Mouse (Mus musculus): ENCODE data around the gene Olfr1183. TPM values are rescaled to one million over a fixed set of nuclear protein-coding genes. Genes with fewer than 3 reads are reported as not detected.

Olfr1183 gene
- polyA plus RNA-seq, 1 experiment from 2014 or later = not detected

Other genes with a start within 250 kb of the Olfr1183 start
- gene Olfr1170, start 226.5 kb upstream of the Olfr1183 start, polyA plus RNA-seq (2014; fragmentation: Nextera tagmentation; extraction: Ambion mirVana) = not detected in 2 replicates
- gene Olfr1173, start 175.0 kb upstream of the Olfr1183 start, polyA plus RNA-seq (2014; fragmentation: Nextera tagmentation; extraction: Ambion mirVana) = not detected in 2 replicates
- not detected in 2 replicates for gene Olfr1174-ps, start 139.7 kb upstream of the Olfr1183 start, polyA plus RNA-seq (2014; fragmentation: Nextera tagmentation; extraction: Ambion mirVana)
- gene Olfr1175-ps, start 127.7 kb upstream of the Olfr1183 start, polyA plus RNA-seq (2014; fragmentation: Nextera tagmentation; extraction: Ambion mirVana) = not detected in 2 replicates
- not detected in 2 replicates for gene Olfr1176, start 118.1 kb upstream of the Olfr1183 start, polyA plus RNA-seq (2014; fragmentation: Nextera tagmentation; extraction: Ambion mirVana)
- not detected in 2 replicates for gene Olfr1177-ps, start 108.4 kb upstream of the Olfr1183 start, polyA plus RNA-seq (2014; fragmentation: Nextera tagmentation; extraction: Ambion mirVana)
- gene Olfr1178, start 67.8 kb upstream of the Olfr1183 start, polyA plus RNA-seq (2014; fragmentation: Nextera tagmentation; extraction: Ambion mirVana) = not detected in 2 replicates
- gene Olfr1179, start 48.4 kb upstream of the Olfr1183 start, polyA plus RNA-seq (2014; fragmentation: Nextera tagmentation; extraction: Ambion mirVana) = not detected in 2 replicates
- gene Olfr1180, start 35.7 kb upstream of the Olfr1183 start, polyA plus RNA-seq (2014; fragmentation: Nextera tagmentation; extraction: Ambion mirVana) = not detected in 2 replicates
- gene Olfr1181, start 28.7 kb upstream of the Olfr1183 start, polyA plus RNA-seq (2014; fragmentation: Nextera tagmentation; extraction: Ambion mirVana) = not detected in 2 replicates
- gene Gm13757, start 5.7 kb upstream of the Olfr1183 start, polyA plus RNA-seq (2014; fragmentation: Nextera tagmentation; extraction: Ambion mirVana) = not detected in 2 replicates
- not detected in 2 replicates for gene Olfr1184, start 28.7 kb downstream of the Olfr1183 start, polyA plus RNA-seq (2014; fragmentation: Nextera tagmentation; extraction: Ambion mirVana)
- not detected in 2 replicates for gene Olfr1185-ps1, start 38.5 kb downstream of the Olfr1183 start, polyA plus RNA-seq (2014; fragmentation: Nextera tagmentation; extraction: Ambion mirVana)
- gene Olfr1186, start 63.7 kb downstream of the Olfr1183 start, polyA plus RNA-seq (2014; fragmentation: Nextera tagmentation; extraction: Ambion mirVana) = not detected in 2 replicates
- not detected in 2 replicates for gene Olfr1188, start 102.1 kb downstream of the Olfr1183 start, polyA plus RNA-seq (2014; fragmentation: Nextera tagmentation; extraction: Ambion mirVana)
- not detected in 2 replicates for gene Olfr1189, start 131.6 kb downstream of the Olfr1183 start, polyA plus RNA-seq (2014; fragmentation: Nextera tagmentation; extraction: Ambion mirVana)
- gene Olfr1191-ps1, start 185.7 kb downstream of the Olfr1183 start, polyA plus RNA-seq (2014; fragmentation: Nextera tagmentation; extraction: Ambion mirVana) = not detected in 2 replicates
- gene Olfr1192-ps1, start 193.6 kb downstream of the Olfr1183 start, polyA plus RNA-seq (2014; fragmentation: Nextera tagmentation; extraction: Ambion mirVana) = not detected in 2 replicates
- gene Olfr1193, start 220.8 kb downstream of the Olfr1183 start, polyA plus RNA-seq (2014; fragmentation: Nextera tagmentation; extraction: Ambion mirVana) = not detected in 2 replicates
- gene Olfr1195, start 234.3 kb downstream of the Olfr1183 start, polyA plus RNA-seq (2014; fragmentation: Nextera tagmentation; extraction: Ambion mirVana) = not detected in 2 replicates
- gene Olfr1196, start 249.7 kb downstream of the Olfr1183 start, polyA plus RNA-seq (2014; fragmentation: Nextera tagmentation; extraction: Ambion mirVana) = not detected in 2 replicates

All from heart, embryonic 14.5 days (tissue).